In the genomic region with DNA sequence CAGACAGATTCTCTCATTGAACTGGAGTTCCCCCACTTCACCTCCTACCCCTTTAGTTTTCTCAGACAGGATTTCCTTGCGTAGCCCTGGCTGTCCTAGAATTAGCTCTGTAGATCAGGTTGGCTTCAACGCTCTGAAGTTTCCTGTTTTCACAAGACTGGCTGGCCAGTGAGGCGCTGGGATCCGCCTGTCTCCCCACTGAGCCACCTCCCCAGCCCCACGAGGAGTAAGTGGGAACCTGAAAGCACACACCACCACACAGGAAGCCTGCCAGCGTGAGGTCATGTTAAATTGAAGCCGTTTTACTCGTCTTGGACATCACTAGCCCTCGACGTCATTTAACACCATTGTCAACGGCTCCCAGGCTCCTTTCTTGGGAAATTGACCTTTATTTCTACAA, we compare ENCODE assay signal across 11 mouse cellular contexts. TPM values are rescaled to one million over a fixed set of nuclear protein-coding genes. Genes with fewer than 3 reads are reported as not detected.
"Had no signal": no experiment of that assay in that cellular context is flagged by ENCODE, and none has a peak within 500 bp of the region (broad histone marks: within the 10 kb centered on the region; RNA-seq: fewer than 3 reads in every experiment).

No protein-coding gene starts in this region.

- H3K4me3 ChIP-seq: limb, embryonic 12.5 days; limb, embryonic 15.5 days; midbrain, embryonic 10.5 days; midbrain, embryonic 13.5 days; myocyte had no signal

- H3K9me3 ChIP-seq: limb, embryonic 12.5 days; limb, embryonic 15.5 days; megakaryocyte, embryonic 14.5 days; midbrain, embryonic 10.5 days; midbrain, embryonic 13.5 days had no signal

- H3K27me3 ChIP-seq: limb, embryonic 12.5 days; limb, embryonic 15.5 days; midbrain, embryonic 13.5 days had no signal

- ATAC-seq: intestine, postnatal 0 days; liver, postnatal 0 days; lung, postnatal 0 days; midbrain, embryonic 13.5 days; midbrain, embryonic 16.5 days had no signal

- H3K36me3 ChIP-seq: limb, embryonic 12.5 days; limb, embryonic 15.5 days; midbrain, embryonic 10.5 days; midbrain, embryonic 13.5 days had no signal

RNA-seq across cellular contexts. Expression of a gene that starts 33.9 kb away (rescaled TPM):
- total RNA-seq: monocyte, adult 5-6 weeks had no signal
